Mouse (Mus musculus): ENCODE measurements around the gene Igsf9b.

DNA sequence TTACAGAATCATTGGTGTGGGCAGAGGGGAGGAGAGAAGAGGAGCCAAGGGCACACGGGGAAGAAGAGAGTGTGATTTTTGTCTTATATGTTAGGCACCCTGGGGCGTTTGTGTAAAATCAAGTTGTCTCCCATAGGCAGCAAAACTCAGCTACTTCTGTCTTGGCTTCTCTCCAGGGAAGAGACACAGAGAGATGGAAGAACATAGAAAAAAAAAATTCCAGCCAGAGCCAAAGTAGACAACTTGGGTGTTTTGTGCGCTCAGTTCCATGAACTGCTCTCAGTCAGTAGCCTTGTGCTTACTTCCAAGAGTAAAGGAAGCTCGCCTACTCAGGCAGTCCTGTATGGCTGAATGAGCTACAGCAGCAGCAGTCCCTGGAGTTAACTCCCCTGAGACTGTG lies 31.4 kb downstream of the Igsf9b start:
- TF ChIP-seq CTCF (IDR thresholded peaks at IDR 0.05; ENCODE audit: borderline replicate concordance, insufficient read depth, low read depth, low read length) (no peak), POLR2A (IDR thresholded peaks at IDR 0.05; ENCODE audit: borderline replicate concordance, insufficient read depth, low read length) (no peak)
